Mouse (Mus musculus): ENCODE data around the gene Snn.

- TF ChIP-seq MAX (IDR thresholded peaks at IDR 0.05; ENCODE audit: low read depth) (no peak), POLR2A (IDR thresholded peaks at IDR 0.05; ENCODE audit: insufficient read length, low read depth) (no peak), CEBPB (IDR thresholded peaks at IDR 0.05; ENCODE audit: insufficient read depth, poor library complexity, severe bottlenecking) (no peak), POLR2AphosphoS2 (IDR thresholded peaks at IDR 0.05; ENCODE audit: insufficient read length, low read depth) (no peak), USF1 (IDR thresholded peaks at IDR 0.05; ENCODE audit: low read depth) (no peak), TCF12 (IDR thresholded peaks at IDR 0.05; ENCODE audit: insufficient read depth, poor library complexity, severe bottlenecking) (no peak), E2F4 (IDR thresholded peaks at IDR 0.05; ENCODE audit: insufficient read depth) (no peak), MYOG (IDR thresholded peaks at IDR 0.05; ENCODE audit: control insufficient read depth in 1 of 3, insufficient read depth in 1 of 3, insufficient read length in 2 of 3, low read depth in 2 of 3) (no peak), REST (IDR thresholded peaks at IDR 0.05; ENCODE audit: insufficient read depth, insufficient read length) (no peak), MYOD1 (IDR thresholded peaks at IDR 0.05; ENCODE audit: control insufficient read depth in 1 of 3, insufficient read length in 2 of 3, low read depth in 2 of 3) (no peak), TCF3 (IDR thresholded peaks at IDR 0.05; ENCODE audit: insufficient read length, low read depth) (no peak)
Observed at GRCm38 (mm10) chr16:11031320-11031719, 29.4 kb upstream of the Snn start.
